Mouse (Mus musculus) limb, embryonic 14.5 days (tissue): Measurements from ENCODE around the gene Zfp763. TPM values are rescaled to one million over a fixed set of nuclear protein-coding genes. Genes with fewer than 3 reads are reported as not detected.
"Not testable (repeated sequence)": the region's sequence is repeated elsewhere in the genome, so short reads cannot be mapped to it uniquely, and the experiment has no call there.

Experiments
- ATAC-seq: fragments of 200-750 bp; cut with Nextera tagmentation; 2 replicates; pipeline ENCODE4 v1.8.0; 2017; ENCODE audit warnings: low read depth, moderate number of reproducible peaks, moderate TSS enrichment; ENCODE audit not compliant: low FRiP score
- DNase-seq: peaks from one replicate; pipeline ENCODE4 v3.0.0-alpha.2; 2015; ENCODE audit warnings: low spot score
- H3K27ac ChIP-seq: fragments of 300-500 bp; sonication (generic); replicated peaks from 2 replicates; pipeline ENCODE4 v1.5.1; 2014; ENCODE audit warnings: low read depth, mild to moderate bottlenecking, low read length, moderate library complexity, mixed read lengths
- H3K27me3 ChIP-seq: fragments of 300-500 bp; sonication (generic); 2 replicates; pipeline ENCODE4 v1.6.1; 2014; ENCODE audit warnings: low read length, mixed read lengths; ENCODE audit not compliant: control insufficient read depth, insufficient read depth
- H3K36me3 ChIP-seq: fragments of 300-500 bp; sonication (generic); 2 replicates; pipeline ENCODE4 v1.6.1; 2014; ENCODE audit warnings: mild to moderate bottlenecking, low read length, moderate library complexity, mixed read lengths; ENCODE audit not compliant: control insufficient read depth, insufficient read depth
- H3K4me1 ChIP-seq: fragments of 300-500 bp; sonication (generic); 2 replicates; pipeline ENCODE4 v1.6.1; 2014; ENCODE audit warnings: antibody characterized with exemption, low read length, mixed read lengths; ENCODE audit not compliant: control insufficient read depth, insufficient read depth
- H3K4me2 ChIP-seq: fragments of 300-500 bp; sonication (generic); replicated peaks from 2 replicates; pipeline ENCODE4 v1.6.1; 2014; ENCODE audit warnings: low read depth, mild to moderate bottlenecking, low read length, moderate library complexity; ENCODE audit not compliant: severe bottlenecking
- H3K4me3 ChIP-seq: fragments of 300-500 bp; sonication (generic); replicated peaks from 2 replicates; pipeline ENCODE4 v1.5.1; 2014; ENCODE audit warnings: low read length
- H3K9ac ChIP-seq: fragments of 300-500 bp; sonication (generic); 2 replicates; pipeline ENCODE4 v1.6.1; 2014; ENCODE audit warnings: mild to moderate bottlenecking, low read depth, low read length, moderate library complexity; ENCODE audit not compliant: severe bottlenecking
- H3K9me3 ChIP-seq: fragments of 300-500 bp; sonication (generic); 2 replicates; pipeline ENCODE4 v1.6.1; 2016; ENCODE audit warnings: low read length; ENCODE audit not compliant: control insufficient read depth
- POLR2A ChIP-seq: fragments of 200-500 bp; IDR thresholded peaks from 2 replicates; pipeline ENCODE4 v1.8.0; 2012; ENCODE audit warnings: inconsistent platforms, mild to moderate bottlenecking, moderate library complexity, borderline replicate concordance; ENCODE audit not compliant: insufficient read depth, insufficient read length; ENCODE audit errors: extremely low read depth
- WGBS: fragments of 180-500 bp; shearing (Covaris S2); extraction: QIAGEN DNeasy Blood & Tissue Kit; methylation state at CpG from one replicate; pipeline ENCODE4 v1.1.7; 2014; 5-methylcytosine and 5-hydroxymethylcytosine counted together
- polyA plus RNA-seq, 2 experiments: library from polyadenylated mRNA; depleted of rRNA in 1 of 2; stranded (reverse) in 1 of 2; unstranded in 1 of 2; fragments of >200 nt; fragmentation: Nextera tagmentation in 1 of 2; extraction: Ambion mirVana in 1 of 2; gene quantifications; 2 replicates each; pipeline versions ENCODE4 v1.2.1 to v1.2.3; 2012 to 2014

Gene Zfp763
- polyA plus RNA-seq (2012; rRNA removed) = 5.5 and 7.6 TPM in 2 replicates
- polyA plus RNA-seq (2014; fragmentation: Nextera tagmentation; extraction: Ambion mirVana) = 13.0 and 15.1 TPM in 2 replicates

DNA sequence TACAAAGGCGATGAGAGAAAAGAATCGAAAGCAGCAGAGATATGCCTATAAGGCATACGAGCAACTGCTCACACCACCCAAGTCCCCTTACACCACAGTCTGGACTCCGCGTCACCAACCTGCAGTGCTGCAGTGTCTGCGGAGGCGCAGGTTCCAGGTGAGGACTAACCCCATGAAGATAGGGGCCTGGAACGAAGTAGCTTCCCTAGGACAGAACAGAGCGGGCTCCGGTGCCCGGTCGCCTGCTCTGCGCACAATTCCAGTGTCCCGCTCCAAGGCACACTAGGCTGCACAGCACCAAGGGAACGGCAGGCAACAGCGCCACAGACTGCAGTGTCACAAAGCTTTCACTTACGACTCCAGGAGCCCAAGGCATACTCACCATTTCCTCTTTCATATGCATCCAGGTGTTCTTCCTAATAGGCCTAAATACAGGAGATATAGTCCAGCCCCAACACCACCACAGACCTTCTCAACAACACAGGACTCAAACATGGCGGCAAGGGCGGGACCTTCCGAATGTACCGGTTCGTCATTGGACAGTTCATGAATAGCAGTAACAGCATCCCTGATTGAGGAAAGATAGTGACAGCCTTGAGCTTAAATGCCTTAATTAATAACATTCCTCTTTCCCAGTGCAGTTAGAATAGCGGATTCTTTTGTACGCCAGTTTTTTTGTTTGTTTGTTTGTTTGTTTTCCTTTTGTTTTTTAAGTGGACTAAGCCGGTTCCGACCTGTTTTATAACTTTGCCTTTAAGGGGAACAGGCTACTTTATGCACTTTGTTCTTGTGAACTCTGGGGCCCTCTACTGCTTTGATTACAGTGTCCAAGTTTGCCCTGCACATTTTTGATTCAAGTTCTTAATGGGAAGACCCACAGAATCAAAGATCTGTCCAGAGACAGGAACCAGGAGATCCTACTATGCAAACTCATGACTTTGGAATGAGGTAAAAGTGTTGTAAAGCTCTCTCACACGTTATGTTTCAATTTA is at the start of gene Zfp763:
TSS of gene Zfp763 (minus strand) at position 503 of the 992 bp plus-strand sequence.
- peak; percentile 98 for ATAC-seq
- 3% methylated on average over 27 of the region's 27 CpGs for WGBS

DNA sequence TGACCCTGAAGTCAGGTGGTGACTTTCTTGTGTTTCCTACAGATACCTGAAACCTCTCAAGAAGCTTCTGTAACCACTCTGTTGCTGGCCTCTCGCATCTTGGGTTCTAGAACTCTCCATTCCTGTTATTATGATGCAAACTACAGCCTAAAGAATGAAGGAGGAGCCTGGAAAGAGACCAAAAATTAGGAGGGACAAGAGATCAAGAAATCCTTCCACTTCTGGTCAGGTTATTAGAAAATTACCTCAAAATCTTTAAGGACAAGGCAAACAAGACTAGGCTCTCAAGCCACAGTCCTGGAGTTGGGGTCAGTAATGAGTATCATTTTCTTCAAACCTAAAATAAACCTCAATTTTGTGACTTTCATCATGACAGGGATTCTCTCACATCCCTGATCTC is 34.8 kb upstream of the Zfp763 start, which contains the start of gene 4921501E09Rik:
TSS of gene 4921501E09Rik (minus strand) at position 101 of the 400 bp plus-strand sequence.
- Histone ChIP-seq H3K27ac (no peak within 1 kb of the TSS), H3K36me3 (no peaks in the 10 kb centered on the region), H3K9me3 (no peaks in the 10 kb centered on the region), H3K4me1 (no peaks in the 10 kb centered on the region), H3K4me3 (no peak within 1 kb of the TSS), H3K27me3 (no peaks in the 10 kb centered on the region), H3K9ac (no peak within 1 kb of the TSS), H3K4me2 (no peak within 1 kb of the TSS)
- 52% methylated on average over 1 of the region's 1 CpGs for WGBS
- no peak for TF ChIP-seq POLR2A
- no peak for DNase-seq
- no peak for ATAC-seq

More for the DNA sequence above, at the start of gene Zfp763:
- no peaks in the 10 kb centered on the region for H3K4me1 ChIP-seq
- peak within 1 kb of the TSS; percentile 77 for H3K27ac ChIP-seq
- TF ChIP-seq POLR2A = peak; percentile 51; the same call in 1 of the 2 replicates
- peak; percentile 91 for DNase-seq
- peak within 1 kb of the TSS; percentile 64 for H3K4me3 ChIP-seq
- peak within 1 kb of the TSS; percentile 44 for H3K4me2 ChIP-seq
- H3K27me3 ChIP-seq = no peaks in the 10 kb centered on the region
- no peaks in the 10 kb centered on the region for H3K36me3 ChIP-seq
- H3K9ac ChIP-seq = peak within 1 kb of the TSS; percentile 68
- no peaks in the 10 kb centered on the region; the same call in 1 of the 2 replicates for H3K9me3 ChIP-seq

DNA sequence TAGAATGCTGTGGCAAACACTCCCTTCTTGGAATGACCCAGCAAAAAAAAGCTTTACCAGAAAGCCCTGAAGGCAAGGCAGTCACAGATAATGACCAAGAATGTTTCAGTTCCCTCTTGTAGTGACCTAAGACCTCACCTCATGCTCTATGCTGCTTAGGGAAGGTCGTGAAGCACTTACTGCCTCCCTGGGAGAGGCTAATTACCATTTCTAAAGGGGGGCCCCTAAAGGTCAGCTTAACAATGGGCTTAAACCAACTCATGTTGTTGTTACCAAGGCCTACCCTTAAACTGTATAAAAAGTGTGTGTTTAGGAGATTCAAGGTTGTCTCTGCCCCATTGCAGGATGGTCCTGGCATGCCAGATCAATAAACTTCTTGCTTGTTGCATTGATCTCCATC is 29.8 kb upstream of the Zfp763 start:
- H3K9ac ChIP-seq = no peak overlapping the region
- no peaks in the 10 kb centered on the region for H3K9me3 ChIP-seq
- no peak for ATAC-seq
- H3K36me3 ChIP-seq = no peaks in the 10 kb centered on the region
- H3K27me3 ChIP-seq = no peaks in the 10 kb centered on the region
- no peak overlapping the region for H3K4me3 ChIP-seq
- H3K4me2 ChIP-seq = no peak overlapping the region
- 4% methylated on average over 1 of the region's 1 CpGs for WGBS
- TF ChIP-seq POLR2A = no peak
- no peak for DNase-seq
- H3K4me1 ChIP-seq = no peaks in the 10 kb centered on the region
- no peak overlapping the region for H3K27ac ChIP-seq

GRCm38 (mm10) chr17:33058791-33059190 is 25.6 kb upstream of the Zfp763 start:
- H3K4me2 ChIP-seq = no peak overlapping the region
- H3K36me3 ChIP-seq = no peaks in the 10 kb centered on the region
- ATAC-seq = no peak
- 4% methylated on average over 1 of the region's 1 CpGs for WGBS
- DNase-seq = no peak
- H3K9me3 ChIP-seq = no peaks in the 10 kb centered on the region
- H3K9ac ChIP-seq = no peak overlapping the region
- H3K27ac ChIP-seq = no peak overlapping the region
- no peaks in the 10 kb centered on the region for H3K27me3 ChIP-seq
- TF ChIP-seq POLR2A = no peak
- H3K4me3 ChIP-seq = no peak overlapping the region
- no peaks in the 10 kb centered on the region for H3K4me1 ChIP-seq

DNA sequence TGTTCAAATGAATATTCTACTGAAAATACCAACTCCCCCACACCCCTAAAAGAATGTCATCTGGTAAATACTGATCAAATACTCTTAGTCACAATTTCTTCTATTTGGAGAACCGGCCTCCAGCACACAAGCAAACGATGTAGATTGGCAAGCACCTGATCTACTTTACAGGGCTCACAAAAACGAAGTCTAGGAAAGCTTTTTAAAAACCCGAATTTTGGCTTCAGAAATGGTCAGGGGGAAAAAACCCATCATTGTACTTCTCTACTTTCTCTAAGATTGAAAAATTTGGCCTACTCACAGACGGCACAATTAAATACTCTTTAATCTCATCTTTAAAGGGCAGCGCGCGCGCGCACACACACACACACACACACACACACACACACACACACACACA is 826 bp downstream of the Zfp763 start:
- no peak for TF ChIP-seq POLR2A
- H3K4me3 ChIP-seq = peak overlapping the region; percentile 64
- no peaks in the 10 kb centered on the region for H3K36me3 ChIP-seq
- no peak for ATAC-seq
- H3K27me3 ChIP-seq = no peaks in the 10 kb centered on the region
- 5% methylated on average over 10 of the region's 10 CpGs for WGBS
- no peaks in the 10 kb centered on the region for H3K4me1 ChIP-seq
- DNase-seq = peak; percentile 11
- peak overlapping the region; percentile 44 for H3K4me2 ChIP-seq
- H3K27ac ChIP-seq = no peak overlapping the region
- H3K9me3 ChIP-seq = peaks cover 2% of the 10 kb centered on the region
- H3K9ac ChIP-seq = peak overlapping the region; percentile 68

DNA sequence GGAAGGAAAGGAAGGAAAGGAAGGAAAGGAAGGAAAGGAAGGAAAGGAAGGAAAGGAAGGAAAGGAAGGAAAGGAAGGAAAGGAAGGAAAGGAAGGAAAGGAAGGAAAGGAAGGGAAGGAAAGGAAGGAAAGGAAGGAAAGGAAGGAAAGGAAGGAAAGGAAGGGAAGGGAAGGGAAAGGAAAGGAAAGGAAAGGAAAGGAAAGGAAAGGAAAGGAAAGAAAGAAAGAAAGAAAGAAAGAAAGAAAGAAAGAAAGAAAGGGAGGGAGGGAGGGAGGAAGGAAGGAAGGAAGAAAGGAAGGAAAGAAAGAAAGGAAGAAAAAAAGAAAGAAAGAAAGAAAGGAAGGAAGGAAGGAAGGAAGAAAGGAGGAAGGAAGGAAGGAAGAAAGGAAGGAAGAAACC is 12.8 kb downstream of the Zfp763 start:
- H3K4me3 ChIP-seq, H3K9ac ChIP-seq, DNase-seq, H3K27ac ChIP-seq, ATAC-seq, H3K27me3 ChIP-seq, H3K4me2 ChIP-seq, H3K4me1 ChIP-seq: not testable (repeated sequence)
- peaks cover 62% of the 10 kb centered on the region for H3K36me3 ChIP-seq
- peaks cover 75% of the 10 kb centered on the region for H3K9me3 ChIP-seq
